Mouse (Mus musculus) hindbrain, embryonic 16.5 days (tissue): ENCODE data around the gene Rpp25l. TPM values are rescaled to one million over a fixed set of nuclear protein-coding genes. Genes with fewer than 3 reads are reported as not detected.

Experiments
- ATAC-seq: fragments of 200-750 bp; cut with Nextera tagmentation; 2 replicates; pipeline ENCODE4 v1.8.0; 2017; ENCODE audit warnings: moderate TSS enrichment, moderate library complexity
- H3K27ac ChIP-seq: fragments of 300-500 bp; sonication (generic); 2 replicates; pipeline ENCODE4 v1.5.1; 2014; ENCODE audit warnings: low read depth, mild to moderate bottlenecking, control low read depth, low read length, moderate library complexity
- H3K27me3 ChIP-seq: fragments of 300-500 bp; sonication (generic); replicated peaks from 2 replicates; pipeline ENCODE4 v1.6.1; 2014; ENCODE audit warnings: low read length; ENCODE audit not compliant: control insufficient read depth, insufficient read depth
- H3K36me3 ChIP-seq: fragments of 300-500 bp; sonication (generic); 2 replicates; pipeline ENCODE4 v1.6.1; 2014; ENCODE audit warnings: mild to moderate bottlenecking, low read length, moderate library complexity, mixed read lengths; ENCODE audit not compliant: control insufficient read depth, insufficient read depth
- H3K4me1 ChIP-seq: fragments of 300-500 bp; sonication (generic); 2 replicates; pipeline ENCODE4 v1.6.1; 2014; ENCODE audit warnings: low read depth, low read length; ENCODE audit not compliant: control insufficient read depth, insufficient read depth
- H3K4me2 ChIP-seq: fragments of 300-500 bp; sonication (generic); 2 replicates; pipeline ENCODE4 v1.6.1; 2014; ENCODE audit warnings: mild to moderate bottlenecking, low read length, control low read depth, moderate library complexity
- H3K4me3 ChIP-seq: fragments of 300-500 bp; sonication (generic); 2 replicates; pipeline ENCODE4 v1.5.1; 2014; ENCODE audit warnings: mild to moderate bottlenecking, low read length, control low read depth, moderate library complexity
- H3K9ac ChIP-seq: fragments of 300-500 bp; sonication (generic); 2 replicates; pipeline ENCODE4 v1.6.1; 2014; ENCODE audit warnings: low read depth, mild to moderate bottlenecking, control low read depth, low read length, moderate library complexity
- H3K9me3 ChIP-seq: fragments of 300-500 bp; sonication (generic); 2 replicates; pipeline ENCODE4 v1.6.1; 2014; ENCODE audit warnings: mild to moderate bottlenecking, low read length, moderate library complexity; ENCODE audit not compliant: control insufficient read depth
- WGBS: fragments of 180-500 bp; shearing (Covaris S2); extraction: QIAGEN DNeasy Blood & Tissue Kit; methylation state at CpG from one replicate; pipeline ENCODE4 v1.1.7; 2014; 5-methylcytosine and 5-hydroxymethylcytosine counted together
- polyA plus RNA-seq: library from polyadenylated mRNA; unstranded; fragments of >200 nt; fragmentation: Nextera tagmentation; extraction: Ambion mirVana; gene quantifications from 2 replicates; pipeline ENCODE4 v1.2.1, GENCODE M21; 2015

Rpp25l gene
- polyA plus RNA-seq, 1 experiment from 2014 or later, result 65.2 TPM

DNA sequence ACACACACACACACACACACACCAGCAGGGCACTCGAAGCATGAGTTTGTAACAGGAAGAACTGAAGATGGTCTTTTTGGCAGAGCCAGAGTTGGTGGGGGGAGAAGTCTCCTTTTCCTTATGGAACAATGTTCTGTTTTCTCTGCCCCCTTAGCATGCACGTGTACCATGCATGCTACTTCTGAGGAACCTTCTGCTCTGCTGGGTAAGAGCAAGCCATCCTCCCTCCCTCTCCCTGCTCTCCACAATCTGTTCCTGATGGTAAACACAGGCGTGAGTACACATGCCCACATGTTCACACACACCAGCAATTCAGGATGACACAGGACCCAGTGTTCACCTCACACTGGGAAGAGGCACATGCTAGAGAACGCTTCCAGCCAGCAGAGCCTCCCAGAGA lies 32.2 kb downstream of the Rpp25l start:
- no peak overlapping the region for H3K27ac ChIP-seq
- no peaks in the 10 kb centered on the region for H3K9me3 ChIP-seq
- H3K36me3 ChIP-seq, result no peaks in the 10 kb centered on the region
- 41% methylated on average over 4 of the region's 4 CpGs for WGBS
- H3K4me3 ChIP-seq, result no peak overlapping the region
- no peak overlapping the region for H3K9ac ChIP-seq
- no peak overlapping the region for H3K4me2 ChIP-seq
- peaks cover 42% of the 10 kb centered on the region for H3K4me1 ChIP-seq
- no peak for ATAC-seq
- no peaks in the 10 kb centered on the region for H3K27me3 ChIP-seq

DNA sequence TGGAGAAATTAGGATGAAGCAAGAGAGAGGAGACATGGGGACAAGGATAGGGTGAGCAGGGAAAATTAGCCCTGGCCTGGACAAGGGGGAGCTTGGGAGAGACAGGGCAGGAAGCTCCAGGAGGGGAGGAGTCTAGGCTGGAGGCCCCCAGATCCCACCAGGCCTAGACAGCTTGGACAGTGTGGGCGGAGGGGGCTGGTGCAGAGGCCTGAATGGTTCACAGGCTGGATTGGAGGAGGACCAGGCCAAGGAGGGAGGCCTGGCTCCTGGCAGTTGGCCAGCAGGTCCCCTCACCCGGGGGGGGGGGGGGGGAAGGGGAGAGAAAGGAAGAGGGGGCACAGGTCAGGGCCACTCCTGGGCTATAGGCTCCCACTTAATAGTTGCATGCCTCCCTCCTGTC lies 34.0 kb downstream of the Rpp25l start:
- no peak overlapping the region; the same call in 1 of the 2 replicates for H3K27ac ChIP-seq
- no peak overlapping the region for H3K4me3 ChIP-seq
- H3K9ac ChIP-seq, result no peak overlapping the region
- no peaks in the 10 kb centered on the region for H3K27me3 ChIP-seq
- no peaks in the 10 kb centered on the region for H3K36me3 ChIP-seq
- no peak for ATAC-seq
- H3K4me1 ChIP-seq, result peaks cover 49% of the 10 kb centered on the region
- 50% methylated on average over 1 of the region's 2 CpGs for WGBS
- H3K4me2 ChIP-seq, result no peak overlapping the region
- H3K9me3 ChIP-seq, result no peaks in the 10 kb centered on the region

DNA sequence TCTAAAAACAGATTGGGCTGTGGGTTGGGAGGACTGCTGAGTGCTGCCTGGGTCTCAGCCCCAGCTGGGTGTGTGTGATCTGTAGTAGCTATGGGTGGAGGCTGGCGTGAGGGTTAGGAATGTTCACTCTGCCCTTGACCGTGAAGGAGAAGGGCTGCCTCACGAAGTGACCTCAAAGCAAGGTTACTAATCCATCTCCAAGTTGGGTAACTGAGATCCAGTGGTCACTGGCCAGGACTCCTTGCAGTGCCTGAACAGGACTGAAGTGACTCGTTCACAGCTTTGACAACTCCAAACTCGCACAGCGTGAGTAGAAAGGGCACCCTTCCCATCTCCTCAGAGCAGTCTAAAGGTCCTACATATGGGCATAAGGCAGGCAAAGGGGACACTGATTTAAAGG lies 34.5 kb downstream of the Rpp25l start:
- no peak overlapping the region for H3K4me3 ChIP-seq
- H3K4me1 ChIP-seq, result peaks cover 49% of the 10 kb centered on the region
- no peak overlapping the region for H3K4me2 ChIP-seq
- 68% methylated on average over 6 of the region's 6 CpGs for WGBS
- no peak overlapping the region for H3K9ac ChIP-seq
- H3K27ac ChIP-seq, result no peak overlapping the region; the same call in 1 of the 2 replicates
- no peaks in the 10 kb centered on the region for H3K9me3 ChIP-seq
- no peaks in the 10 kb centered on the region for H3K36me3 ChIP-seq
- no peaks in the 10 kb centered on the region for H3K27me3 ChIP-seq
- no peak for ATAC-seq

DNA sequence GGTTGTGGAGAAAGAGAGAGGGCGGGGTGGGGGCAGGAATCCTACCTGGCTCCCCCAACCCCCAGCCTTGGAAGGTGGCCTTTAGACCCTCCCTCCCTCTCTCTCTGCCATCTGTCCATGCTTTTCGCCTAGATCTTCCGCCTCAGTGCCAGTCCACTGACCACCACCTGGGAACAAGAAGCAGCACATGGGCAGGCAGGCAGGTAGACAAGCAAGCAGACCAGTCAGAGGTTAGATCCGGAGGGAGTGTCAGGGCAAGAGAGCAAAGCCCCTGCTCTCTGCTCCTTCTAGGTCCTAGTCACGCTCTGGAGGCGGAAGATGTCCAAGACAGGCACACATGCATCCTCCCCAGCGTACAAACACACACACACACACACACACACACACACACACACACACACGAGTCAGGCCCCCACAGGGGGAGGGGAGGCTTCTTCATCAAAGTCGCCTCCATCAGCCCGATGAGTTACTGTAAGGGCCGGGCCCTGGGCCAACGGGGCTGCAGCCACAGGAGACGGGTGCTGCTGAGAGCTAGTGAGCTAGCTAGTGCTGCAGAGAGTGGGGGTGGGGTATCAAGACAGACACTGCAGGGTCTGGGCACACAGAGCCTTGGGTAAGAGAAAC lies 36.2 kb downstream of the Rpp25l start:
- ATAC-seq, result peak; percentile 72
- Histone ChIP-seq H3K4me3 (no peak overlapping the region), H3K27ac (peak overlapping the region; percentile 42; the same call in 1 of the 2 replicates), H3K9ac (peak overlapping the region; percentile 29; the same call in 1 of the 2 replicates), H3K4me2 (peak overlapping the region; percentile 3; the same call in 1 of the 2 replicates), H3K36me3 (no peaks in the 10 kb centered on the region), H3K9me3 (no peaks in the 10 kb centered on the region), H3K27me3 (no peaks in the 10 kb centered on the region), H3K4me1 (peaks cover 55% of the 10 kb centered on the region)
- 37% methylated on average over 13 of the region's 13 CpGs for WGBS

DNA sequence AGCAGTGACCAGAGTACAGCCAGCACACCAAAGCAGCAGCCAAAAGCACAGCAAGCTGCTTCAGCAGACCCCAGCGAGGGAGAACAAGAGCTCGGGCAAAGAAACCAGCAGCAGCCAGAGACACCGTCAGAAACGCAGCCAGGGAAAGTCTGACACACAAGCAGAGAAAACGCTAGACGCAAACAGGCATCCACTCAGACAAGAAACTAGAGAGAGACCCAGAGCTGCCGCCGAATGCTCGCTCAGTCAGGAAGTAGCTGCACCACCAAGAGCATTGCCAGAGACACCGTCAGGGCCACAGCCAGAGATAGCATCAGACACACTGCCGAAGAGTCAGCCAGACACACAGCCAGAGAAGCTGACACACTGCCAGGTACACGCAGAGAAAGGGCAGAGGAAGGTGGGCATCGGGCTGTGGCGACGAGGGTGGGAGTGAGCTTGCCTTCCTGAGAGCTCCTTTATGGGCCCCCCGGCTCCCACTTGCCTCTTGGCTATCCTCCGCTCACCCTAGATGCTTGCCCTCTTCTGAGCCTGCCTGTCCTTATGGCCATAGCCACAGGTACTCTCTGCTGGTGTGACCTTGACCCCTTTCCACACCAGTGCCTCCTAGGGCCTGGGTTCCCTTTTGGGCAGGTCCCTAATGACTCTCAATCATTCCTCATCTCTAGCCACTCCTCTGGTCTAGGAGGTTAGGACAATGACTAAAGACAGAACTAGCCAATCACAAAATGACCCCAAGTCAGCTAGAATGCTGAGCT lies 36.9 kb downstream of the Rpp25l start:
- Histone ChIP-seq H3K4me3 (no peak overlapping the region), H3K9me3 (no peaks in the 10 kb centered on the region), H3K27ac (peak overlapping the region; percentile 49), H3K4me2 (no peak overlapping the region), H3K27me3 (no peaks in the 10 kb centered on the region), H3K4me1 (peaks cover 60% of the 10 kb centered on the region), H3K36me3 (no peaks in the 10 kb centered on the region), H3K9ac (0 out of 2 replicates have a peak overlapping the region, but pooled peaks have one; percentile 29)
- ATAC-seq, result no peak
- WGBS, result 47% methylated on average over 17 of the region's 17 CpGs

DNA sequence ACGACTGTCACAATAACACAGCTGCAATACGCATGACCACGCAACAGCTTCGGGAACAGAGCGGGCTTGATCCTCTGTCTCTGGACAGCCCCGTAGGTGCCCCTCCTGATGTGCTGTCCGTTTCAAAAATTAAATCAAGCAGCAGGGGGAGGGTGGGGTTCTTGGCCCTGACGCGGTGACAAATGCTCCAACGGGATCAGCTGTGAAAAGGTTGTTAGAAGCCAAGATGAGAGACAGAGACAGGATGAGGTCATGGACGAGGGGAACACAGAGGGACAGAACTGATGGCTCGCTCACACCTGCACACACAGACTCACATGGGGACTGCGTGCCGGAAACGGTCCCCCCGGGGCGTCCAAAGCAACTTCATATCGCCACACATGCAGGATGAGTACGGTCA lies 40.1 kb downstream of the Rpp25l start:
- Histone ChIP-seq H3K4me1 (peaks cover 47% of the 10 kb centered on the region), H3K4me2 (no peak overlapping the region), H3K27me3 (no peaks in the 10 kb centered on the region), H3K9me3 (no peaks in the 10 kb centered on the region), H3K36me3 (no peaks in the 10 kb centered on the region), H3K9ac (peak overlapping the region; percentile 15; the same call in 1 of the 2 replicates), H3K27ac (no peak overlapping the region), H3K4me3 (no peak overlapping the region)
- ATAC-seq, result no peak
- WGBS, result 37% methylated on average over 19 of the region's 19 CpGs

DNA sequence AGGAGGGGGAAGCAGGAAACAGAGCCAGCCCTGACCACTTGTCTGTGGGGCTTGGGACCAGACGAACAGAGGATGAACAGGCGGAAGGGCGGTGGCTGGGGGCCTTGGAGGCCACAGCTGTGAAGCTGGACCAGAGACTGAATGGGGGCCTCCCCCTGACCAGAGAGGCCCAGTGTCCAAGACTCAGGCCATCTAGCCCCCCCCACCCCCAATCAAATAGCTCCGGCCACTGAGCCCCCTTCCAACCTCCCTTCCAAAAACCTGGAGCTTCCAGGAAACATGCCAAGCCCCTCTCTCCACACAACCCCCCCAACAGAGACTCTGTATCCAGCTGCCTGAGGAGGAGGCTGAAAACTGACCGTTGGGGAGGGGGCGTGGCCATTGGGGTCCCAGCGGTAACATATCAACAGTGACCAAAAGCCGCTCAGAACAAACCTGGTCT lies 40.8 kb downstream of the Rpp25l start:
- no peaks in the 10 kb centered on the region for H3K27me3 ChIP-seq
- H3K27ac ChIP-seq, result no peak overlapping the region
- H3K36me3 ChIP-seq, result no peaks in the 10 kb centered on the region
- H3K4me2 ChIP-seq, result no peak overlapping the region
- H3K4me1 ChIP-seq, result peaks cover 42% of the 10 kb centered on the region
- 0 out of 2 replicates have a peak overlapping the region, but pooled peaks have one; percentile 15 for H3K9ac ChIP-seq
- 38% methylated on average over 8 of the region's 8 CpGs for WGBS
- ATAC-seq, result no peak
- no peaks in the 10 kb centered on the region for H3K9me3 ChIP-seq
- H3K4me3 ChIP-seq, result no peak overlapping the region

DNA sequence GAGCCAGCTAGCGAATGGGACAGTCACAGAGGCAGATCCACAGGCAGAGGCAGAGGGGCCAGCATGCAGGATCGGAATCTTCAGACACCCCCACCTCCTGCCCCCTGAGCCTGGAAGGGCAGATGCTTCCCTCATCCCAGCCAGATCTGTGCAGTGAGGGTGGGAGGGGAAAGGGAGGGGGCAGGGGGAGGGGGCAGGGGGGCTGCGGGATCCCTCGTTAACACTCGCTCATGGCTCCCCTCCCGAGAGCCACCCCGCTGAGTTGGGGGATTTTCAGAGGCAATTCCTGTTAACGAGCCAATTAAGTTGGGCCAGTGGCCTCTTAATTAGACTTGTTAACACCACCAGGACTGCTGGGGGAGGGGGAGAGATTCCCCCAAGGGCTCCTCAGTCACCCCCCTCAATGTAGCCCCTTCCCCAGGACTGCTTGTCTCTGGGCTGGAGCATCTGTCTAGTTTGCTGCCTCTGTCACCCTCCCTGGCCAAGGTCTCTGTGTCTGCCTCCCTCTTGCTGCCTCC lies 41.3 kb downstream of the Rpp25l start:
- Histone ChIP-seq H3K36me3 (no peaks in the 10 kb centered on the region), H3K4me3 (no peak overlapping the region), H3K9me3 (no peaks in the 10 kb centered on the region), H3K27me3 (no peaks in the 10 kb centered on the region), H3K4me1 (peaks cover 37% of the 10 kb centered on the region), H3K9ac (peak overlapping the region; percentile 12; the same call in 1 of the 2 replicates), H3K27ac (no peak overlapping the region), H3K4me2 (no peak overlapping the region)
- 13% methylated on average over 8 of the region's 8 CpGs for WGBS
- peak; percentile 21; the same call in 1 of the 2 replicates for ATAC-seq

DNA sequence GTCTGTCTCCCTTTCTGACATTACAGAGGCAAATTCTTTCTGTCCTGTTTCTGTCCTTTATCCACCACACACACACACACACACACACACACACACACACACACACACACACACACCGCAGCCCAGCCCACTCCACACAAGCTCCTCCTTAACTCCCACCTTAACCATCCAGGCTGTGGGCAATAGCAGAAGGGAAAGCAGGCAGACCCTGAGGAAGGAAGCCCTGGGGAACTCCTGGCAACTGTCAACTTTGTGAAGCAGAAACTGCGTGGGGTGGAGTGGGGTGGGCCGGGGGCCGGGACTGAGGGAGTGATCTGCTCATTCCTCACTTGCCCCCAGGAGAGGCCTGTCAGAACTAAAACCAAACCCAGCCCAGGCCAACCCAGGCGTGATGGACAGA lies 41.8 kb downstream of the Rpp25l start:
- Histone ChIP-seq H3K27ac (no peak overlapping the region), H3K4me1 (peaks cover 32% of the 10 kb centered on the region)
- WGBS, result 27% methylated on average over 5 of the region's 5 CpGs

More for the DNA sequence above, 41.8 kb downstream of the Rpp25l start:
- Histone ChIP-seq H3K9ac (no peak overlapping the region), H3K36me3 (no peaks in the 10 kb centered on the region), H3K27me3 (no peaks in the 10 kb centered on the region), H3K4me2 (no peak overlapping the region), H3K9me3 (no peaks in the 10 kb centered on the region), H3K4me3 (no peak overlapping the region)
- ATAC-seq, result no peak
